Mouse (Mus musculus) liver, embryonic 11.5 days (tissue): ENCODE data around the gene Ralgps1. TPM values are rescaled to one million over a fixed set of nuclear protein-coding genes. Genes with fewer than 3 reads are reported as not detected.

ENCODE experiments used
- ATAC-seq: fragments of 200-750 bp; cut with Nextera tagmentation; replicated peaks from 2 replicates; pipeline ENCODE4 v1.8.0; 2017; ENCODE audit warnings: moderate number of reproducible peaks, mild to moderate bottlenecking, moderate TSS enrichment, moderate library complexity; ENCODE audit not compliant: low FRiP score
- DNase-seq: peaks from one replicate; pipeline ENCODE4 v3.0.0-alpha.2; 2017; ENCODE audit warnings: low spot score
- H3K27ac ChIP-seq: fragments of 300-500 bp; sonication (generic); 2 replicates; pipeline ENCODE4 v1.5.1; 2014; ENCODE audit warnings: mild to moderate bottlenecking, low read depth, low read length, control low read depth
- H3K27me3 ChIP-seq: fragments of 300-500 bp; sonication (generic); replicated peaks from 2 replicates; pipeline ENCODE4 v1.6.1; 2014; ENCODE audit warnings: low read length, mixed read lengths; ENCODE audit not compliant: control insufficient read depth, insufficient read depth
- H3K36me3 ChIP-seq: fragments of 300-500 bp; sonication (generic); 2 replicates; pipeline ENCODE4 v1.6.1; 2014; ENCODE audit warnings: mild to moderate bottlenecking, low read length, moderate library complexity, mixed read lengths; ENCODE audit not compliant: control insufficient read depth, insufficient read depth
- H3K4me1 ChIP-seq: fragments of 300-500 bp; sonication (generic); replicated peaks from 2 replicates; pipeline ENCODE4 v1.6.1; 2014; ENCODE audit warnings: low read length, mixed read lengths; ENCODE audit not compliant: control insufficient read depth, insufficient read depth
- H3K4me2 ChIP-seq: fragments of 300-500 bp; sonication (generic); 2 replicates; pipeline ENCODE4 v1.6.1; 2014; ENCODE audit warnings: mild to moderate bottlenecking, control low read depth, moderate library complexity
- H3K4me3 ChIP-seq: fragments of 300-500 bp; sonication (generic); 2 replicates; pipeline ENCODE4 v1.5.1; 2014; ENCODE audit warnings: low read depth, low read length, control low read depth
- H3K9ac ChIP-seq: fragments of 300-500 bp; sonication (generic); 2 replicates; pipeline ENCODE4 v1.6.1; 2014; ENCODE audit warnings: low read depth, low read length, control low read depth
- H3K9me3 ChIP-seq: fragments of 300-500 bp; sonication (generic); 2 replicates; pipeline ENCODE4 v1.6.1; 2016; ENCODE audit warnings: low read length, inconsistent platforms, mixed read lengths; ENCODE audit not compliant: control insufficient read depth
- WGBS: fragments of 180-500 bp; shearing (Covaris S2); extraction: QIAGEN DNeasy Blood & Tissue Kit; methylation state at CpG from one replicate; pipeline ENCODE4 v1.1.7; 2014; 5-methylcytosine and 5-hydroxymethylcytosine counted together
- polyA plus RNA-seq: library from polyadenylated mRNA; unstranded; fragments of >200 nt; fragmentation: Nextera tagmentation; extraction: Ambion mirVana; gene quantifications from 2 replicates; pipeline ENCODE4 v1.2.1, GENCODE M21; 2014

Gene Ralgps1
- polyA plus RNA-seq, 1 experiment from 2014 or later, result 3.0 TPM

DNA sequence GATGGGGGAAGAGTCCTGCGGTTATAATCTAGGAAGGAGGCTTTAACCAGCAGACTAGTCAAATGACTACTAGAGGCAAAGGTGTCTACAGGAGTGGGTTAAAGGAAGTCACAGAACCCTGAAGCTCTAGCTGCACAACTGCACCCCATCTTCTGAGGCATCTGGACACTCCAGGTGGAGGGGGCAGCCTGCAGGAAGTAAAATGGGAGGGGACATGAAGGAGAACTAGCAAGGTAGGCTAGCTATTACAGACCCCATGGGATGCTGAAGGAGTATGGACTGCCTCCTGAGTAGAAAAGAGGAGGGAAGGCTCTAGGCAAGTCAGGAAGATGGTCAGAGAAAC lies 55.3 kb downstream of the Ralgps1 start:
- Histone ChIP-seq H3K4me3 (no peak overlapping the region), H3K36me3 (no peaks in the 10 kb centered on the region), H3K4me2 (no peak overlapping the region), H3K9ac (no peak overlapping the region), H3K9me3 (no peaks in the 10 kb centered on the region), H3K4me1 (peaks cover 3% of the 10 kb centered on the region; the same call in 1 of the 2 replicates), H3K27me3 (no peaks in the 10 kb centered on the region), H3K27ac (no peak overlapping the region)
- DNase-seq, result no peak
- no peak for ATAC-seq
- WGBS, result 94% methylated on average over 1 of the region's 1 CpGs

DNA sequence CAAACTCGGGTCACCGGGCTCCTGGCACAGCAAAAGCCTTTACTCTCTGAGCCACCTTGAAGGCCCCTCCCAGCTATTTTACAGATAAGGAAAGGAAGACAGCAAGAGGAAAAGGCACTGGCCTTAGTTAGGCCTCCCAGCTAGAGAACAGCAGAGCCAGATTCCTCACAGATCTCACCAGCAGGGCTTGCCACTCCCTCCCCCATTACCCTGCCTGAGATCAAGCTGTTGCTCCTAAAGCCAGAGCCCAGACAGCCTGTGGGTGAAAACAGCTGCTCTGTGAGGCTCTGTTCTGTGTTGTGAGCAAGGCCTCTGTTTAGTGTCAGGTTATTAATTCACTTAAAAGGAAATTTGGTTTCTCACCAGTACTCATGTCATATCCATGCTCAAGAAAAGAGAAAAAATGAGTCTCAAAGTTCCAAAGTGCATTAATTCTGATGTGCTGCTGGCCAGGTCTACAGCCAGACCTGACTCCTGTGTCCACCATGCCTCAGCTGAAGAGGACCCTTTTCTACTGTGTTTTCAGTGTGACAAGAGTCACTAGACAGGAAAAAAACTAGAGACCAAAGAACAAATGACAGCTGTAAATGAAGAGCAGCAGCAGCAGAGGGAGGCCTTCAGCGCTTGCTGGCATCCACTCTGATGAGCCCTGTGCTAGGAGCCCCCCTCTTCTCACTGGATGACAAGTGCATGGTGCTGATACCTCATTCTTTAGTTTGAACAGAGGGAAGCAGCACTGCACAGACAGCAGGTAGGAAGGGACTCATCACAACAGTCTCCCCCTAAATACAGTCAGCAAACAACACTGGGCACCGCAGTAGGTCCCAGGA lies 55.8 kb downstream of the Ralgps1 start:
- no peak for ATAC-seq

DNA sequence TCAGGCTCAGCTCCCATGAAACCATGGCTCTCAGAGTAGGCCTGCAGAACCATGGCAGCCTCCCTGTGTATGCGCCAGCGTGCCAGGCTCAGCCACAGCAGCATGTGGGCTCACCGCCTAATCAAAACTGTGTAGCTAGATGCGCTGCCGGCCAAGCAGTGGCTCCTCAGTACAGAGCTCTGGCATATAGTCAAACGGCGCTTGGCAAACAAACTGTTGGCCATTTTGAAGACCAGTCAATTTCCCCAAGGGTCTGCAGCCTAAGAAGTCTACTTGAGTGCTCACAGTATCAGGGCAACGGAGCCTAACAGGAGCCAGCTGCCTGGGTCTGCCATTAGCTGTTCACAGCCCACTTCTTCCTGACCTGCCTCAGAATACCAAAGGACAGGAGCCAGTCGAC lies 61.9 kb downstream of the Ralgps1 start:
- H3K36me3 ChIP-seq, result no peaks in the 10 kb centered on the region
- no peaks in the 10 kb centered on the region for H3K4me1 ChIP-seq
- WGBS, result 91% methylated on average over 9 of the region's 9 CpGs
- no peak overlapping the region for H3K27ac ChIP-seq
- H3K9ac ChIP-seq, result no peak overlapping the region
- ATAC-seq (no peak), DNase-seq (no peak)
- H3K4me3 ChIP-seq, result no peak overlapping the region
- no peaks in the 10 kb centered on the region for H3K9me3 ChIP-seq
- no peaks in the 10 kb centered on the region for H3K27me3 ChIP-seq
- H3K4me2 ChIP-seq, result no peak overlapping the region

More for the DNA sequence above, 55.8 kb downstream of the Ralgps1 start:
- no peak overlapping the region for H3K4me3 ChIP-seq
- WGBS, result 61% methylated on average over 4 of the region's 4 CpGs
- no peak overlapping the region for H3K4me2 ChIP-seq
- no peak overlapping the region for H3K27ac ChIP-seq
- no peak for DNase-seq
- H3K27me3 ChIP-seq, result no peaks in the 10 kb centered on the region
- H3K36me3 ChIP-seq, result no peaks in the 10 kb centered on the region
- no peak overlapping the region for H3K9ac ChIP-seq
- H3K4me1 ChIP-seq, result peaks cover 3% of the 10 kb centered on the region; the same call in 1 of the 2 replicates
- no peaks in the 10 kb centered on the region for H3K9me3 ChIP-seq

DNA sequence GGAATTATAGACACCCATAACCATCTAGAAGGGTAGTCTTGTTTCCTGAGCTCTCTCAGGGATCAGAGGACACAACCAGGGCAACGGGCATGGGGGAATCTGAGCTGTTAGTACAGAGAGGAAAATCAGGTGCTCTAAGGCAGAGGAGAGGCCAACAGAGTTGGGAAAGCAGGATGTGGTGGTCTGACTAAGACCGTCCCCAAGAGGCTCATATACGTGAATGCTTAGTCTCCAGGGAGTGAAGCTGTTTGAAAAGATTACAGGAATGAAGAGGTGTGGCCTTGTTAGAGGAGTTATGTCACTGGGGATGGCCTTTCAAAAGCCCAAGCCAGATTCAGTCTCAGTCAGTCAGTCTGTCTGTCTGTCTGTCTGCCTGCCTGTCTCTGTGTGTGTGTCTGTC lies 64.7 kb downstream of the Ralgps1 start:
- H3K4me1 ChIP-seq, result no peaks in the 10 kb centered on the region
- no peak overlapping the region for H3K4me3 ChIP-seq
- DNase-seq (no peak), ATAC-seq (no peak)
- H3K4me2 ChIP-seq, result no peak overlapping the region
- H3K9ac ChIP-seq, result no peak overlapping the region
- no peaks in the 10 kb centered on the region for H3K36me3 ChIP-seq
- no peak overlapping the region for H3K27ac ChIP-seq
- no peaks in the 10 kb centered on the region for H3K27me3 ChIP-seq
- H3K9me3 ChIP-seq, result no peaks in the 10 kb centered on the region
- 72% methylated on average over 3 of the region's 3 CpGs for WGBS

DNA sequence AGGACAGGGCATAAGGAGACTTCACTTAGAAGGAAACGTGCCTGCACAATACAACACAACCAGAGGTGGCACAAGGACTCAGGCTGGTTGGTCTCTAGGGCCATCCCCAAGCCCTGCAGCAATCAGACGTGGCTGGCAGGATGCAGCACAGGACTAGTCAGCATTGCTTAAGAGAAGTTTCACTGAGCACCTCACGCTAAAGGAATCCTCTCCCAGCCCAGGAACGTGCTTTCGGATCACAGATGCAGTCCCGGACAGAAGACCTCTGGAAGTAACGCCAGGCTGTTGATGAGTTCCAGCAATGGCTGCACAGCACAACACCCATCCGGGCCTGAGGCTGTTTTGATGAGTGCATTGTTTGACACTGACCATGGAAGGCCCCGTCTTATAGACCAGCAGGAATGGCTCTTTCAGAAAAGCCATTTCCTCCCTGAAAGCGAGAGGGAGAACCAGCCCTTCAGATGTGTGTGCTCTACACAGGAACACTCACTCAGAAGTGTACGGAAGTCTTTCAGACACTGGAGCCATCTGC lies 67.8 kb downstream of the Ralgps1 start:
- ATAC-seq (no peak), DNase-seq (no peak)
- no peaks in the 10 kb centered on the region for H3K27me3 ChIP-seq
- no peaks in the 10 kb centered on the region for H3K9me3 ChIP-seq
- H3K36me3 ChIP-seq, result no peaks in the 10 kb centered on the region
- no peaks in the 10 kb centered on the region for H3K4me1 ChIP-seq
- WGBS, result 70% methylated on average over 11 of the region's 11 CpGs
- no peak overlapping the region for H3K27ac ChIP-seq
- no peak overlapping the region for H3K4me3 ChIP-seq
- H3K9ac ChIP-seq, result no peak overlapping the region
- H3K4me2 ChIP-seq, result no peak overlapping the region

DNA sequence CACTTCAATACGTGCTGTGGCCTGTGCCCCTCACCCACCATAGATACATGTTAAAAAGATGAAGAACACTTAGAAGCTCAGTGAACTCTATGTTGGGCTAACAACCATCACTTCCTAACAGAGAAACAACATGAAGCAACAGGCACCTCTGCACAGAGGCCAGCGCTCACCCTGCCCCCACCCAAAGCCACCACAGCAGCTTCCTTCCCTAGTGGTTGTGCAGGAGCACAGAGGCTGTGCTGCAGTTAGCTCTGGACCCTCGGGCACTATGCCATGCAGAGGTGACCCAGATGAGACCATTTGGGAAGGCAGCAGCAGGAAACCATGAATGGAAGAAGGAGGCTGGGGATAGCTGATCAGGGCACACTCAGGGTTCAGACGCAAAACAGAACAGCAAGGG lies 68.5 kb downstream of the Ralgps1 start:
- 61% methylated on average over 4 of the region's 4 CpGs for WGBS
- Histone ChIP-seq H3K9me3 (no peaks in the 10 kb centered on the region), H3K4me2 (no peak overlapping the region), H3K27ac (no peak overlapping the region), H3K36me3 (no peaks in the 10 kb centered on the region), H3K4me3 (no peak overlapping the region), H3K4me1 (no peaks in the 10 kb centered on the region), H3K9ac (no peak overlapping the region), H3K27me3 (no peaks in the 10 kb centered on the region)
- DNase-seq, result no peak
- no peak for ATAC-seq

DNA sequence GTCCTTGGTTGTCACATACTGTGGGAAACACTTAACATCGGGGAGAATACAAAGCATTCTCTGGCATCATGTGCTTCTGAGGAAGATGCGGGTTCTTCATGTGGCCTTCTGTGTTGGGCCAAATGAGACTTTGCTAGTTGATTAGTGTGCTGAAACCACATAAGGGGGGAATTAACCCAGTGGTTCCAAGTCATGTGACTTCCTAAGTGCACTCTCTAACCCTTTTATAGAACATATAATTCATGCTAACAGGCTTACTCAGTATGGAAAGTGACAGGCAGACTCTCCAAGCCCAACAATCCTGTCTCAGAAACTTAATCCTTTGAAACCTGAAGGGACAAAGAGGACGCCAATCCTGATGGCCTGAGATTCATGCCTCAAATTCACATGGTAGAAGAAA lies 68.9 kb downstream of the Ralgps1 start:
- Histone ChIP-seq H3K36me3 (no peaks in the 10 kb centered on the region), H3K4me2 (no peak overlapping the region), H3K4me1 (no peaks in the 10 kb centered on the region), H3K9me3 (no peaks in the 10 kb centered on the region), H3K9ac (no peak overlapping the region), H3K27me3 (no peaks in the 10 kb centered on the region), H3K4me3 (no peak overlapping the region), H3K27ac (no peak overlapping the region)
- DNase-seq (no peak), ATAC-seq (no peak)
- 70% methylated on average over 3 of the region's 3 CpGs for WGBS

DNA sequence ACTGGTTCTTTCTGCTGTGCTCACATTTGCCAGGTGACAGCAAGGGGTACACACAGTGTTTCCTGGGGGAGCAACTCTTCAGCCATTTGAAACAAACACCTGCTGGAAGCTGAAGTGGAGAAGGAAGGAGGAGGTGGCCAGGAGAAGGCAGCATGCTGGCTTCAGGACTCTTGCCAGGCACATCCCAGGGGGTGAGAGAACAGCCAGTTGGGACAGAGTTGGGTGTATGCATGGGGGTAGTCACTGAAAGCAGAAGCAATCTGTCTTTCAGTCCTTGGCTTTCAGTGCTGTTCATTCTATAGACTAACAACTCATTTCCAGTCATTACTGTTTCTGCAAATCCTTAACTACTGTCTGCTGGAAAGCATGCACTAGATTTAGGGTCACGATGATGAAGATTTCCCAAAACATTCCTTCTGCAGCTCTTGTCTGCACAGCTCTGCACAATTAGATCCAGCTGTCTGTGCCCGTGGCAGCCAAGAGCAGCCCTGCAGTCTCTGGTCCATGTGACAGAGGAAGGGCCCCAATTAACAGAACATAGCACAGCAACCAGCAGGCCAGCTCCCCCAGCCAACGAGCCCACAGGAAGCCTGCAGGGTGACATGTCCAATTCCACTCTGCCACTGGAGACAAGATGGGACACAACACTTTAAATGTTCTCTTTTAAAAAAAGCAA lies 70.8 kb downstream of the Ralgps1 start:
- WGBS, result 46% methylated on average over 3 of the region's 3 CpGs
- H3K4me3 ChIP-seq, result no peak overlapping the region
- no peaks in the 10 kb centered on the region for H3K9me3 ChIP-seq
- DNase-seq, result no peak
- H3K27ac ChIP-seq, result no peak overlapping the region
- no peaks in the 10 kb centered on the region for H3K27me3 ChIP-seq
- ATAC-seq, result no peak
- H3K4me2 ChIP-seq, result no peak overlapping the region
- H3K9ac ChIP-seq, result no peak overlapping the region
- H3K4me1 ChIP-seq, result no peaks in the 10 kb centered on the region
- H3K36me3 ChIP-seq, result no peaks in the 10 kb centered on the region
